Mouse (Mus musculus) embryonic facial prominence, embryonic 14.5 days (tissue): Measurements from ENCODE around the gene Myo1c. TPM values are rescaled to one million over a fixed set of nuclear protein-coding genes. Genes with fewer than 3 reads are reported as not detected.

ENCODE experiments used
- ATAC-seq: fragments of 200-750 bp; cut with Nextera tagmentation; 2 replicates; pipeline ENCODE4 v1.8.0; 2017; ENCODE audit warnings: low read depth, moderate number of reproducible peaks, moderate TSS enrichment
- DNase-seq: peaks from one replicate; pipeline ENCODE4 v3.0.0-alpha.2; 2015; ENCODE audit warnings: low spot score
- H3K27ac ChIP-seq: fragments of 300-500 bp; sonication (generic); replicated peaks from 2 replicates; pipeline ENCODE4 v1.5.1; 2014; ENCODE audit warnings: low read depth, mild to moderate bottlenecking, low read length, moderate library complexity
- H3K27me3 ChIP-seq: fragments of 300-500 bp; sonication (generic); replicated peaks from 2 replicates; pipeline ENCODE4 v1.6.1; 2014; ENCODE audit warnings: low read length; ENCODE audit not compliant: control insufficient read depth, insufficient read depth
- H3K36me3 ChIP-seq: fragments of 300-500 bp; sonication (generic); 2 replicates; pipeline ENCODE4 v1.6.1; 2014; ENCODE audit warnings: low read length, mixed read lengths; ENCODE audit not compliant: control insufficient read depth, insufficient read depth
- H3K4me1 ChIP-seq: fragments of 300-500 bp; sonication (generic); 2 replicates; pipeline ENCODE4 v1.6.1; 2014; ENCODE audit warnings: antibody characterized with exemption, low read length; ENCODE audit not compliant: control insufficient read depth, insufficient read depth
- H3K4me2 ChIP-seq: fragments of 300-500 bp; sonication (generic); 2 replicates; pipeline ENCODE4 v1.6.1; 2014; ENCODE audit warnings: low read depth, mild to moderate bottlenecking, low read length, moderate library complexity, mixed read lengths
- H3K4me3 ChIP-seq: fragments of 300-500 bp; sonication (generic); 2 replicates; pipeline ENCODE4 v1.5.1; 2014; ENCODE audit warnings: low read depth, mild to moderate bottlenecking, low read length
- H3K9ac ChIP-seq: fragments of 300-500 bp; sonication (generic); 2 replicates; pipeline ENCODE4 v1.6.1; 2014; ENCODE audit warnings: low read depth, mild to moderate bottlenecking, low read length, moderate library complexity, mixed read lengths
- H3K9me3 ChIP-seq: fragments of 300-500 bp; sonication (generic); 2 replicates; pipeline ENCODE4 v1.6.1; 2016; ENCODE audit warnings: low read length; ENCODE audit not compliant: control insufficient read depth
- WGBS: fragments of 180-500 bp; shearing (Covaris S2); extraction: QIAGEN DNeasy Blood & Tissue Kit; methylation state at CpG from one replicate; pipeline ENCODE4 v1.1.7; 2014; 5-methylcytosine and 5-hydroxymethylcytosine counted together
- polyA plus RNA-seq: library from polyadenylated mRNA; unstranded; fragments of >200 nt; fragmentation: Nextera tagmentation; extraction: Ambion mirVana; gene quantifications from 2 replicates; pipeline ENCODE4 v1.2.1, GENCODE M21; 2014

Myo1c gene
- polyA plus RNA-seq, 1 experiment from 2014 or later = 49.7 TPM

GRCm38 (mm10) chr11:75657841-75658240 lies 7.5 kb downstream of the Myo1c start:
- ATAC-seq = no peak

GRCm38 (mm10) chr11:75658311-75658710 lies 8.0 kb downstream of the Myo1c start:
- peaks cover 22% of the 10 kb centered on the region for H3K4me1 ChIP-seq
- DNase-seq = no peak
- H3K27ac ChIP-seq = no peak overlapping the region
- no peak overlapping the region for H3K4me3 ChIP-seq
- H3K9ac ChIP-seq = no peak overlapping the region
- H3K27me3 ChIP-seq = no peaks in the 10 kb centered on the region
- no peak overlapping the region for H3K4me2 ChIP-seq
- WGBS = 94% methylated on average over 13 of the region's 13 CpGs
- ATAC-seq = no peak
- no peaks in the 10 kb centered on the region for H3K9me3 ChIP-seq
- H3K36me3 ChIP-seq = peaks cover 54% of the 10 kb centered on the region

More at GRCm38 (mm10) chr11:75657841-75658240, 7.5 kb downstream of the Myo1c start:
- no peaks in the 10 kb centered on the region for H3K27me3 ChIP-seq
- peaks cover 50% of the 10 kb centered on the region for H3K36me3 ChIP-seq
- H3K4me1 ChIP-seq = peaks cover 26% of the 10 kb centered on the region
- no peak overlapping the region for H3K27ac ChIP-seq
- no peak for DNase-seq
- no peak overlapping the region for H3K4me2 ChIP-seq
- H3K9ac ChIP-seq = no peak overlapping the region
- no peaks in the 10 kb centered on the region for H3K9me3 ChIP-seq
- no peak overlapping the region for H3K4me3 ChIP-seq

- no peak overlapping the region for H3K4me3 ChIP-seq
- DNase-seq (no peak), ATAC-seq (no peak)
- H3K36me3 ChIP-seq = peaks cover 56% of the 10 kb centered on the region
- H3K9me3 ChIP-seq = no peaks in the 10 kb centered on the region
- no peak overlapping the region for H3K27ac ChIP-seq
- no peak overlapping the region for H3K9ac ChIP-seq
- WGBS = 81% methylated on average over 14 of the region's 14 CpGs
- H3K27me3 ChIP-seq = no peaks in the 10 kb centered on the region
- H3K4me1 ChIP-seq = peaks cover 16% of the 10 kb centered on the region
- H3K4me2 ChIP-seq = no peak overlapping the region
These were observed 8.9 kb downstream of the Myo1c start for GRCm38 (mm10) chr11:75658996-75659750.

- 91% methylated on average over 12 of the region's 12 CpGs for WGBS
- H3K4me1 ChIP-seq = peaks cover 8% of the 10 kb centered on the region
- H3K4me3 ChIP-seq = no peak overlapping the region
- no peaks in the 10 kb centered on the region for H3K27me3 ChIP-seq
- H3K9me3 ChIP-seq = no peaks in the 10 kb centered on the region
- no peak overlapping the region for H3K9ac ChIP-seq
- H3K4me2 ChIP-seq = no peak overlapping the region
- H3K27ac ChIP-seq = no peak overlapping the region
- peaks cover 58% of the 10 kb centered on the region for H3K36me3 ChIP-seq
- ATAC-seq = no peak
- DNase-seq = no peak
These were observed 9.8 kb downstream of the Myo1c start for GRCm38 (mm10) chr11:75660081-75660590.

GRCm38 (mm10) chr11:75660941-75661800 lies 10.9 kb downstream of the Myo1c start:
- no peaks in the 10 kb centered on the region for H3K9me3 ChIP-seq
- ATAC-seq (no peak), DNase-seq (no peak)
- H3K36me3 ChIP-seq = peaks cover 69% of the 10 kb centered on the region
- no peak overlapping the region for H3K9ac ChIP-seq
- H3K4me2 ChIP-seq = no peak overlapping the region
- peaks cover 8% of the 10 kb centered on the region for H3K4me1 ChIP-seq
- H3K4me3 ChIP-seq = no peak overlapping the region
- H3K27me3 ChIP-seq = no peaks in the 10 kb centered on the region
- WGBS = 93% methylated on average over 18 of the region's 21 CpGs
- no peak overlapping the region for H3K27ac ChIP-seq

- 88% methylated on average over 7 of the region's 7 CpGs for WGBS
- Histone ChIP-seq H3K27ac (no peak overlapping the region), H3K9me3 (no peaks in the 10 kb centered on the region), H3K27me3 (no peaks in the 10 kb centered on the region), H3K4me1 (peaks cover under 1% of the 10 kb centered on the region; the same call in 1 of the 2 replicates), H3K36me3 (peaks cover 78% of the 10 kb centered on the region), H3K4me3 (no peak overlapping the region), H3K9ac (no peak overlapping the region), H3K4me2 (no peak overlapping the region)
- DNase-seq = no peak
- ATAC-seq = no peak
These were observed 11.8 kb downstream of the Myo1c start for GRCm38 (mm10) chr11:75662131-75662530.

GRCm38 (mm10) chr11:75666296-75666695 lies 16.0 kb downstream of the Myo1c start:
- Histone ChIP-seq H3K9me3 (no peaks in the 10 kb centered on the region), H3K4me2 (no peak overlapping the region), H3K4me1 (no peaks in the 10 kb centered on the region), H3K36me3 (peaks cover 83% of the 10 kb centered on the region), H3K9ac (no peak overlapping the region), H3K4me3 (no peak overlapping the region), H3K27me3 (no peaks in the 10 kb centered on the region), H3K27ac (no peak overlapping the region)
- no peak for ATAC-seq
- WGBS = 93% methylated on average over 6 of the region's 6 CpGs
- DNase-seq = no peak

- no peak for DNase-seq
- H3K4me2 ChIP-seq = no peak overlapping the region
- no peak overlapping the region for H3K4me3 ChIP-seq
- H3K9ac ChIP-seq = no peak overlapping the region
- H3K27me3 ChIP-seq = no peaks in the 10 kb centered on the region
- ATAC-seq = no peak
- H3K9me3 ChIP-seq = no peaks in the 10 kb centered on the region
- no peak overlapping the region for H3K27ac ChIP-seq
- no peaks in the 10 kb centered on the region for H3K4me1 ChIP-seq
- peaks cover 83% of the 10 kb centered on the region for H3K36me3 ChIP-seq
- WGBS = 86% methylated on average over 3 of the region's 3 CpGs
These were observed 18.3 kb downstream of the Myo1c start for GRCm38 (mm10) chr11:75668621-75669020.
